Mouse (Mus musculus) intestine, postnatal 0 days (tissue): ENCODE measurements around the gene Wipf2. TPM values are rescaled to one million over a fixed set of nuclear protein-coding genes. Genes with fewer than 3 reads are reported as not detected.

Source experiments
- ATAC-seq: fragments of 200-750 bp; cut with Nextera tagmentation; 2 replicates; pipeline ENCODE4 v1.8.0; 2017; ENCODE audit warnings: mild to moderate bottlenecking, moderate TSS enrichment, moderate library complexity
- H3K27ac ChIP-seq: fragments of 300-500 bp; sonication (generic); 2 replicates; pipeline ENCODE4 v1.5.1; 2014; ENCODE audit warnings: mild to moderate bottlenecking, low read depth, low read length, moderate library complexity
- H3K27me3 ChIP-seq: fragments of 300-500 bp; sonication (generic); replicated peaks from 2 replicates; pipeline ENCODE4 v1.6.1; 2014; ENCODE audit warnings: low read length, mixed read lengths; ENCODE audit not compliant: control insufficient read depth, insufficient read depth
- H3K36me3 ChIP-seq: fragments of 300-500 bp; sonication (generic); 2 replicates; pipeline ENCODE4 v1.6.1; 2014; ENCODE audit warnings: mild to moderate bottlenecking, moderate library complexity; ENCODE audit not compliant: control insufficient read depth, insufficient read depth
- H3K4me1 ChIP-seq: fragments of 300-500 bp; sonication (generic); replicated peaks from 2 replicates; pipeline ENCODE4 v1.6.1; 2014; ENCODE audit warnings: antibody characterized with exemption, low read length, mixed read lengths; ENCODE audit not compliant: control insufficient read depth, insufficient read depth
- H3K4me2 ChIP-seq: fragments of 300-500 bp; sonication (generic); replicated peaks from 2 replicates; pipeline ENCODE4 v1.6.1; 2014; ENCODE audit warnings: low read depth, mild to moderate bottlenecking, moderate library complexity
- H3K4me3 ChIP-seq: fragments of 300-500 bp; sonication (generic); 2 replicates; pipeline ENCODE4 v1.5.1; 2014; ENCODE audit warnings: low read depth, low read length
- H3K9ac ChIP-seq: fragments of 300-500 bp; sonication (generic); 2 replicates; pipeline ENCODE4 v1.6.1; 2014; ENCODE audit warnings: mild to moderate bottlenecking, low read depth, low read length
- H3K9me3 ChIP-seq: fragments of 300-500 bp; sonication (generic); 2 replicates; pipeline ENCODE4 v1.6.1; 2016; ENCODE audit warnings: mixed run types; ENCODE audit not compliant: control insufficient read depth
- CTCF ChIP-seq: sonication (generic); IDR thresholded peaks from 2 replicates; pipeline ENCODE4 v1.5.1; 2016; ENCODE audit warnings: low read depth, mild to moderate bottlenecking, control low read depth, antibody characterized with exemption, moderate library complexity
- WGBS: fragments of 180-500 bp; shearing (Covaris S2); extraction: QIAGEN DNeasy Blood & Tissue Kit; methylation state at CpG from one replicate; pipeline ENCODE4 v1.1.7; 2014; 5-methylcytosine and 5-hydroxymethylcytosine counted together
- polyA plus RNA-seq: library from polyadenylated mRNA; unstranded; fragments of >200 nt; fragmentation: Nextera tagmentation; extraction: Ambion mirVana; gene quantifications from 2 replicates; pipeline ENCODE4 v1.2.1, GENCODE M21; 2015

Wipf2 gene
- polyA plus RNA-seq, 1 experiment from 2014 or later: 3.9 TPM

DNA sequence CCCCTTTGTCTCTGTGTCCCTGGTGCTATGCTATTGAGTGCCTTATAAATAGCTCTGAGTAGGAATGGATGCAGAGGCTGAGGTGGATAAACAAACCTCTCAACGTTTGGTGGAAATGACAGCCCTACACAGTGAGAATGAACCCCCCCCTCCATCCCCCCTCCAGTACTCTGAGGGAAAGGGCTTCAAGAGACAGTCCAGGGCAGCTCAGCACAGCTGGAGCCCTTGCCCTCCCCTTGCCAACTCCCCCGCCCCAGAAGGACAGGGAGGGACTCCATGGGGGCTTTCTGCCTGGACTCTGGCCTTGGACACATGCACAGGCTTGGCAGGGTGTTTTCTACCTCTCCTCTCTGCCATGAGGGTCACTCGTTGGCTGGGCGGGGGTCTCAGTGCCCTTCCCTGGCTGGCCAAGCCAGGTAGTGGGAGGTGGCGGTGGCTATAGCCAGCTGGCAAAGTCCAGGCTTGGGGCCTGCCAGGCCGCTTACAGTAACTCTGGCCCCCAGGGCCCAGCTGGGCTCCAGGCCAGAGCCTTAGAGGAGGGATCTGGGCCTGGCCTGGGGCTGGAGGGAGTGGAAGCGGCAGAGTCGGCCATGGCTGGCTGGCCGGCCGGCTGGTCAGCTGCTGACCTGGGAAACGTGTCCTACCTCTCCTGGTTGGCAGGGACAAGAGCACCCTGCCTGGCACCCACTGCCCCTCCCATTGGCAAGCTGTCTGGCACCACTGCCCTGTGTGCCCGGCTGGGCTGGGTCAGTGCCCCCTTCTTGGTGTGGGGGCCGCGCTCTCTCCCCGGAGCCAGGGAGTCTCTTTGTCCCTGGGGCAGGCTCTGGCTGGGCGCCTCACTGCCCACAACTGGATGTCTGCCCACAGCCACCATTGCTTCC lies 87.8 kb downstream of the Wipf2 start:
- H3K36me3 ChIP-seq: peaks cover 7% of the 10 kb centered on the region; the same call in 1 of the 2 replicates
- peak overlapping the region; percentile 11; the same call in 1 of the 2 replicates for H3K4me2 ChIP-seq
- no peak overlapping the region for H3K4me3 ChIP-seq
- H3K9ac ChIP-seq: no peak overlapping the region
- H3K27ac ChIP-seq: peak overlapping the region; percentile 37
- ATAC-seq: no peak
- no peak for TF ChIP-seq CTCF
- H3K4me1 ChIP-seq: peaks cover 22% of the 10 kb centered on the region
- no peaks in the 10 kb centered on the region for H3K27me3 ChIP-seq
- WGBS: 57% methylated on average over 15 of the region's 16 CpGs
- no peaks in the 10 kb centered on the region for H3K9me3 ChIP-seq

DNA sequence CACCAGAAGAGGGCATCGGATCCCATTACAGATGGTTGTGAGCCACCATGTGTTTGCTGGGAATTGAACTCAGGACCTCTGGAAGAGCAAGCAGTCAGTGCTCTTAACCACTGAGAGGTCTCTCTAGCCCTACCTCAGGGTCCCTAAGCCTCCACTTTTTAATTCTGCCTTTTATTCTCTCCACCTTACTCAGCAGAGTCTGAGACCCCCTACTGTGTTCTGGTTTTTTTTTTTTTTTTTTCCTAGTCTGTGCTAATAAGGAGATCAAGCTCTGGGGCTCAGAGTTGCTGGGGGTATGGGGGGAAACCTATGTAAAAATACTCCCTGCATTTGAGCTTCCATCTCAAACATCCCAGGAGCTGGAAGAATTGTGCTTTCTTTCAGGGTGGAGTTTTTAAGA lies 88.7 kb downstream of the Wipf2 start:
- 76% methylated on average over 1 of the region's 1 CpGs for WGBS
- no peak overlapping the region for H3K4me3 ChIP-seq
- H3K27ac ChIP-seq: no peak overlapping the region
- H3K9ac ChIP-seq: no peak overlapping the region
- no peak for ATAC-seq
- H3K9me3 ChIP-seq: no peaks in the 10 kb centered on the region
- H3K27me3 ChIP-seq: no peaks in the 10 kb centered on the region
- H3K4me2 ChIP-seq: no peak overlapping the region
- 0 out of 2 replicates have a peak, but pooled peaks have one; percentile 6 for TF ChIP-seq CTCF
- H3K36me3 ChIP-seq: peaks cover 7% of the 10 kb centered on the region; the same call in 1 of the 2 replicates
- peaks cover 22% of the 10 kb centered on the region for H3K4me1 ChIP-seq

GRCm38 (mm10) chr11:98952736-98953135 lies 89.3 kb downstream of the Wipf2 start:
- Histone ChIP-seq H3K27ac (no peak overlapping the region), H3K27me3 (no peaks in the 10 kb centered on the region), H3K4me1 (peaks cover 19% of the 10 kb centered on the region), H3K4me3 (no peak overlapping the region), H3K4me2 (no peak overlapping the region), H3K9me3 (no peaks in the 10 kb centered on the region), H3K9ac (no peak overlapping the region), H3K36me3 (peaks cover 7% of the 10 kb centered on the region; the same call in 1 of the 2 replicates)
- WGBS: 59% methylated on average over 2 of the region's 2 CpGs
- ATAC-seq: no peak
- no peak for TF ChIP-seq CTCF

DNA sequence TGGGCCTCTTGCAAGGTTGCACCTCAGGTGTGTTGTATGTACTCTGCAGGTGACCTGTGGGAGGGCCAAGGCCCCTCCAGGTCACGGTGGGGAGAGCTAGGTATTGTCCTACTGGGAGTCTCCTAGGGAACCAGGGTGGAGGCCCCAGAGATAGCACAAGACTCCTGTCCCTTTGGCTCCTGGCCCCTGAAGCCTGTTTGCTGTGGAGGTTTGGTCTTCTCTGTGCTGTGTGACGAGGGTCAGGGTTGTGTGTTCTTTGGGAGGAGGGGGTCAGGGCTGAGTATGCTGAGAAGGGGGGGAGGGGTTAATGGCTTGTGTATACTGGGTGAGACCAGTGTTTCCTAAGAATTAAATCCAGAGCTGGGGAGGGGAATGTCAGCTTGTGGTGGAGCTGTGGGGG lies 89.9 kb downstream of the Wipf2 start:
- Histone ChIP-seq H3K4me1 (peaks cover 15% of the 10 kb centered on the region), H3K4me2 (peak overlapping the region; percentile 21; the same call in 1 of the 2 replicates)

DNA sequence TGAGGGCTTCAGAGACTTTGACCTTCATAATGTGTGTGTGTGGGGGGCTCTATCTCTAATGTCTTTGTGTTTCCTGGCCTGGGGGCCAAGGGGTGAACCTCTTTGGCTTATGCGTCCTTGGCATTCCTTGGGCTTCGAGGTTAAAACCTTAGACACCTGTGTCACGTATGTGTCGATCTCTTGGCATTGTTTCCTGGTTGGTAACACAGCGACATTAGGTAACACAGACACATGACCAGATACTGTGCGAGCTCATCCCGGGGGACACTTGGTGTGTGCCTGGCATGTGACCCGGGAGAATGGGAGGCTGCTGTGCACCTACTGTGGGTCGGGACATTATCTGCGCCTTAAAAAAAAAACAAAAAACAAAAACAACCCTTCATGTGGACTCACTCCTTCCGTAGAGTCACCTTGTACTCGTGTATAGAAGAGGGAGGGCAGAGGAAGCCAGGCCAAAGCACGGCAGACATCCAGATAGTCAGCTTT lies 90.4 kb downstream of the Wipf2 start:
- Histone ChIP-seq H3K9ac (peak overlapping the region; percentile 34; the same call in 1 of the 2 replicates), H3K4me3 (no peak overlapping the region), H3K9me3 (no peaks in the 10 kb centered on the region), H3K27me3 (no peaks in the 10 kb centered on the region), H3K4me2 (peak overlapping the region; percentile 48), H3K4me1 (peaks cover 13% of the 10 kb centered on the region), H3K36me3 (peaks cover 7% of the 10 kb centered on the region; the same call in 1 of the 2 replicates), H3K27ac (peak overlapping the region; percentile 37; the same call in 1 of the 2 replicates)
- TF ChIP-seq CTCF: no peak
- ATAC-seq: no peak
- 19% methylated on average over 13 of the region's 13 CpGs for WGBS

More for the DNA sequence above, 89.9 kb downstream of the Wipf2 start:
- ATAC-seq: peak; percentile 37
- Histone ChIP-seq H3K36me3 (peaks cover 7% of the 10 kb centered on the region; the same call in 1 of the 2 replicates), H3K9me3 (no peaks in the 10 kb centered on the region), H3K4me3 (no peak overlapping the region), H3K9ac (no peak overlapping the region), H3K27ac (peak overlapping the region; percentile 37; the same call in 1 of the 2 replicates), H3K27me3 (no peaks in the 10 kb centered on the region)
- TF ChIP-seq CTCF: no peak
- 15% methylated on average over 2 of the region's 2 CpGs for WGBS

DNA sequence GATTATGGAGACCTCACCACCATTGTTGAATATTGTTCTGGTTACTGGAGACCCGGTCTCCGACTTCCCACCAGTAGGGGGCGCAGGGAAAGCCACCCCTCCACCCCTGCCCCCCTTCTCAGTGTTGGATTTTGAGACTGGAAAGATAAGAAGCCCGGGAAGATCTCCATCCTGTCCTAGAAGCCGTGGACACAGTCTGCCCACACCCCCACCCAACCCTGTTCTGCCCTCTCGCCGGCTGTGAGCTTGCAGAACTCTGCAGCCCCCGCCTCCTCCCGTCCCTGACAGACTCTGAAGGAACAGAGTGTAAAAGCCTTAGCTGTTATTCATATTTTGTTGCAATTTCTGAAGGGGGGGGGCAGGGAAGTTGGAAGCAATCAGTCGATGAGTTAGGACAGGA lies 90.9 kb downstream of the Wipf2 start:
- H3K4me2 ChIP-seq: peak overlapping the region; percentile 48
- peak; percentile 76 for TF ChIP-seq CTCF
- no peaks in the 10 kb centered on the region for H3K27me3 ChIP-seq
- H3K4me1 ChIP-seq: peaks cover 13% of the 10 kb centered on the region
- 12% methylated on average over 10 of the region's 10 CpGs for WGBS
- peak; percentile 10; the same call in 1 of the 2 replicates for ATAC-seq
- peaks cover 7% of the 10 kb centered on the region; the same call in 1 of the 2 replicates for H3K36me3 ChIP-seq
- H3K9ac ChIP-seq: peak overlapping the region; percentile 34; the same call in 1 of the 2 replicates
- peak overlapping the region; percentile 37; the same call in 1 of the 2 replicates for H3K27ac ChIP-seq
- no peak overlapping the region for H3K4me3 ChIP-seq
- no peaks in the 10 kb centered on the region for H3K9me3 ChIP-seq

Other genes starting within 250 kb of the Wipf2 start
- gene Gm12355, start 238.0 kb upstream of the Wipf2 start, polyA plus RNA-seq: 0.56 and 0.58 TPM in 2 replicates
- not detected in 2 replicates for gene Gsdma3, start 237.3 kb upstream of the Wipf2 start, polyA plus RNA-seq
- gene Gsdma2, start 216.9 kb upstream of the Wipf2 start, polyA plus RNA-seq: 0.14 and 0.16 TPM in 2 replicates
- gene Gsdma, start 199.3 kb upstream of the Wipf2 start, polyA plus RNA-seq: 0.38 and 0.42 TPM in 2 replicates
- gene Psmd3, start 181.1 kb upstream of the Wipf2 start, polyA plus RNA-seq: 95.5 and 96.2 TPM in 2 replicates
- gene Csf3, start 162.4 kb upstream of the Wipf2 start, polyA plus RNA-seq: 0.08 TPM in 1 of 2 replicates, not detected in the other
- 14.7 and 18.5 TPM in 2 replicates for gene Med24, start 134.2 kb upstream of the Wipf2 start, polyA plus RNA-seq
- 32.4 and 39.1 TPM in 2 replicates for gene Thra, start 123.0 kb upstream of the Wipf2 start, polyA plus RNA-seq
- gene Nr1d1, start 88.3 kb upstream of the Wipf2 start, polyA plus RNA-seq: 4.1 and 5.1 TPM in 2 replicates
- 12.6 and 15.1 TPM in 2 replicates for gene Msl1, start 68.1 kb upstream of the Wipf2 start, polyA plus RNA-seq
- 10.8 and 12.4 TPM in 2 replicates for gene Casc3, start 58.7 kb upstream of the Wipf2 start, polyA plus RNA-seq
- gene Rapgefl1, start 26.9 kb upstream of the Wipf2 start, polyA plus RNA-seq: 0.69 and 0.80 TPM in 2 replicates
- 4.0 and 4.5 TPM in 2 replicates for gene Cdc6, start 44.2 kb downstream of the Wipf2 start, polyA plus RNA-seq
- gene Rara, start 64.2 kb downstream of the Wipf2 start, polyA plus RNA-seq: 22.2 and 22.4 TPM in 2 replicates
- gene Gjd3, start 119.4 kb downstream of the Wipf2 start, polyA plus RNA-seq: 0.61 and 0.80 TPM in 2 replicates
- 40.9 and 41.8 TPM in 2 replicates for gene Top2a, start 160.6 kb downstream of the Wipf2 start, polyA plus RNA-seq
- 174 and 176 TPM in 2 replicates for gene Igfbp4, start 177.6 kb downstream of the Wipf2 start, polyA plus RNA-seq
- 0.39 and 0.53 TPM in 2 replicates for gene Tns4, start 225.7 kb downstream of the Wipf2 start, polyA plus RNA-seq